Mouse (Mus musculus): ENCODE measurements at regions not wholly inside any gene's neighbourhood (a gene's known extent, or its start where the extent isn't known, plus 50 kb on each side); places are given as distances from the start of the nearest gene placed in this dataset.
"Not testable (repeated sequence)": the region's sequence is repeated elsewhere in the genome, so short reads cannot be mapped to it uniquely, and the experiment has no call there.

DNA sequence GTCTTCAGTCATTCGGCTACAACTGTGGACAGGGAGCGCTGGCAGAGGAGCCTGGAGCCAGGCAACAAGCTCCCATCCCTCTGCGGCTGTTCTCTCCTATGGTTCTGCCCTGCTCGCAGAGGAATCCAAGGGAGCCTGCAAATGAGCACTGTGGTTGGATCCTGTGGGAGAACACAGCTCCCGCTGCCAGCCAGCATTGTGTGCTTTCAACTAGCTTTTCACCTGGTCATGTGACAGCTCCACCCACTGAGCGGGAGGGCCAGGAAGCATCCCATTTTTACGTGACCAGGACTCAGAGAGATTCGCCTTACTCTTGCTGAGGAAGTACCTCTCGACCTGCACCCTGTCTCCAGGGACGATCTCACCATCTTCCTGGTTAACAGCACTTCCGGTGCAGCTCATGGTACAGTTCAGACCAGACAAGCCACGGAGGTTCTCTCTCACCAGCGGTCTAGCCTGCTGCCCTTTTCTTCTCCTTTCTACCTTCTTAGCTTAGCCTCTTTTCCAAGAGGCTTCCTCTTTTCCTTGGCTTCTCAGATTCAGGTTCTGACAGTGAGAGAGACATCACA lies 186.7 kb upstream of the Kit start:
- Histone ChIP-seq H3K9ac (no peak overlapping the region), H3K36me3 (no peaks in the 10 kb centered on the region), H3K27me3 (no peaks in the 10 kb centered on the region), H3K27ac (no peak overlapping the region), H3K4me2 (replicated peaks) (peak overlapping the region; percentile 23; the same call in 1 of the 2 replicates), H3K4me3 (no peak overlapping the region), H3K9me3 (no peaks in the 10 kb centered on the region), H3K4me1 (no peaks in the 10 kb centered on the region)
- no peak for ATAC-seq (ENCODE audit: low FRiP score, low read depth)
- WGBS: 50% methylated on average over 13 of the region's 13 CpGs

DNA sequence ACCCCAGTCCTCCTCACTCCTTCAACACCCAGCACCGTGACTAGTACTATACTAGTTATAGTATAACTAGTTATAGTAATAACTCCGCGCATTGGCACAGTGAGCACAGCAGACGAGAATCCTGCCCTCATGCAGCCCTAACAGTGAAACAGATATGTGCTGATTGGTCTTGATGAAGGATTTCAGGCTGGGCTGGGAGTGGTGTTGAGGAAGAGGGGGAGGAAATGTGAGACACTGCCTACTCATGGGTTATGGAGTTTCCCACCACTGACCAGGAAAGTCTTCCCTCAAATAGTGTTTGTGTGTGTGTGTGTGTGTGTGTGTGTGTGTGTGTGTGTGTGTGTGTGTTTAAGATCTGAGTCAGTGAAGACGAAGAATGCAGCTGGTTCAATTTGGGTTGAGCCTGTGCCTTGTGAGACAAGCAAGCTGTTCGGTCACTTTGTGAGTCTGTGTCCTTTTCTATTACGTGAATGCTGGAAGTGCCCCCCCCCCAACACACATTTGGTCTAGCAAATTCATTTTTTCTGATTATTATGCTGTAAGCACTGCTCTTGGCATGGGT lies 185.9 kb upstream of the Kit start:
- Histone ChIP-seq H3K9me3 (no peaks in the 10 kb centered on the region), H3K27ac (no peak overlapping the region), H3K36me3 (no peaks in the 10 kb centered on the region), H3K4me3 (no peak overlapping the region), H3K4me1 (no peaks in the 10 kb centered on the region), H3K27me3 (no peaks in the 10 kb centered on the region), H3K9ac (no peak overlapping the region), H3K4me2 (replicated peaks) (no peak overlapping the region)
- WGBS: 81% methylated on average over 7 of the region's 7 CpGs
- no peak for ATAC-seq (ENCODE audit: low FRiP score, low read depth)

DNA sequence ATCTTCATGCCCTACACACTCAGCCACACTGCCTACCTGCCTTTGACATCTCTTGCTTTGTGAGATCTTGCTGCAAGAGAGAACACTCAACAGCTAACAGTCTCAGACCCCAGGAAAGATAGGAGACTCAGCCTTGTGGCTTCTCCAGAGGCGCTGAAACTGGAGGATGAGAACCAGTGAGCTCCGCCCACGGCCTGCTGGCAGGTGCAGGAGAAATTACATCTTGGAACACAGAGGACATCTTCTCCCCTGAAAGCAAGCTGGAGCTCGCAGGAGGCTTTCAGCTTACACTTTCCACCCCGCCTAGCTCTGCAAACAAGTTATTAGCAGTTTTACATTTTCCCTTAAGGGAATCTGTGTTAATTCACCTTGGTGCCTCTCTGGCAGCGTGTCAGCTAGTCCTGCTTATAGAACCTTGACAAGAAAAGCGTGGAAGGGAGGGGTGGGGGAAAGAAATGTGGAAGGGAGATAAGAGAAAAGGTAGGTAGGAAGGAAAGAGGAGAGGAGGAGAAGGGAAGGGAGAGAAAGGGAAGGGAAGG lies 185.2 kb upstream of the Kit start:
- ATAC-seq (ENCODE audit: low FRiP score, low read depth): no peak
- Histone ChIP-seq H3K36me3 (no peaks in the 10 kb centered on the region), H3K27me3 (no peaks in the 10 kb centered on the region), H3K27ac (no peak overlapping the region), H3K9ac (no peak overlapping the region), H3K4me3 (no peak overlapping the region), H3K9me3 (no peaks in the 10 kb centered on the region), H3K4me2 (replicated peaks) (no peak overlapping the region), H3K4me1 (no peaks in the 10 kb centered on the region)
- 58% methylated on average over 7 of the region's 7 CpGs for WGBS

DNA sequence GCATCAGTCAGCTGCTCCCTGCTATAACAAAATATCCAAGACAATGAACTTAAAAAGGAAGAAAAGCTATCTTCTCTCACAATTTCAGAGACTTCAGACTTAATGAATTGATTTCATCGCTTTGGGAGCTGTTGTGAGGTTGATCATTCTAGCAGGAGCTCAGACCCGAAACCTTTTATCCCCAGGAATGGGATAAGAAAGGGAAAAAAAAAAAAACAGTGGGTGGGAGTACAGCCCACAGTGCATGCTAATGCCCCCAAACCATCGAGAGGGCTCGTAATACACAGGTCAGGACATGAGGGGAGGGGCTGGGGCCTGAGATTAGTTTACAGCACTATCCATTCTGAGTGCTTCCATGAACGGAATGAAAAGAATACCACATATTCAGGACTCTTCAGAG lies 175.9 kb upstream of the Kit start:
- Histone ChIP-seq H3K4me2 (replicated peaks) (no peak overlapping the region), H3K4me1 (peaks cover 30% of the 10 kb centered on the region), H3K36me3 (no peaks in the 10 kb centered on the region), H3K27ac (no peak overlapping the region), H3K9ac (no peak overlapping the region), H3K27me3 (no peaks in the 10 kb centered on the region), H3K9me3 (no peaks in the 10 kb centered on the region), H3K4me3 (no peak overlapping the region)
- 79% methylated on average over 5 of the region's 5 CpGs for WGBS
- no peak for ATAC-seq (ENCODE audit: low FRiP score, low read depth)

DNA sequence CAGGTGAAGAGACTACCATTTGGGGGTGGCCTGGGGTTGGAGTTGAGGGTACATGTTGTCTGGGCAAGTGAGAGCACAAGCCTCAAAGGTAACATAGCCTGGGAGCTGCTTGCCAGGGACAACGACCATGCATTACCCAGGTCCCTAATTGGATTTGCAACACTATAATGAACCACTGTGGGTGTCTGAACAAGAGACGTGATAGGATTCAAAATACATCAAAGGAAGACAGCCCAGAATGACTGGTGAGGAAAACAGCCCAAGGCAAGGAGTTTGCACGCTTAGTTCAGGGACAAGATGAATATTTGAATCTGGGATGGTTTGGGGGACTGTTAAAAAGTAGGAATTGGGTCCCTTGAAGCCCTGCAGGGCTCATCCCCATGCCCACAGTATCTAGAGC lies 173.0 kb upstream of the Kit start:
- no peak for ATAC-seq (ENCODE audit: low FRiP score, low read depth)
- Histone ChIP-seq H3K36me3 (no peaks in the 10 kb centered on the region), H3K27ac (no peak overlapping the region), H3K27me3 (no peaks in the 10 kb centered on the region), H3K4me1 (peaks cover 47% of the 10 kb centered on the region), H3K9me3 (no peaks in the 10 kb centered on the region), H3K9ac (no peak overlapping the region), H3K4me3 (no peak overlapping the region), H3K4me2 (replicated peaks) (no peak overlapping the region)
- WGBS: 31% methylated on average over 3 of the region's 3 CpGs

DNA sequence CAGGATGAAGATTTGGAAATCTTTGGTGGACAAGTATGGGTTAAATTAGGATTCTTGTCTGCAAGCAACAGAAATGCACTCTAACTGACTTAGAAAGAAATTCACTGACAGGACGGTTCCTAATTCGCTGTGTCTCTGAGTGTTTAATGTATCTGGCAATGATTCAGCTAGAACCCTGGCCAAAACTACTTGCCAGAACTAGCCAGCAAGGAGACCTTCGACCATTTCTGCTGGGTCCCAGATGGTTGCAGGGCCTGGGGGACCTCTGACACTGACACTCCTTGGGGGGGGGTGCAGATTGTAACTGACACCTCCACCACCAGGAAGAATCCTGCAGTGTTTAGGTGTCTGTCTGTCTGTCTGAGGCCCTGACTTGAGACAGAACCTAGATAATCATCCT lies 172.1 kb upstream of the Kit start:
- no peak overlapping the region for H3K9ac ChIP-seq
- 42% methylated on average over 3 of the region's 3 CpGs for WGBS
- peaks cover 53% of the 10 kb centered on the region for H3K4me1 ChIP-seq
- H3K27me3 ChIP-seq: no peaks in the 10 kb centered on the region
- no peak for ATAC-seq (ENCODE audit: low FRiP score, low read depth)
- H3K4me3 ChIP-seq: no peak overlapping the region
- no peaks in the 10 kb centered on the region for H3K36me3 ChIP-seq
- H3K9me3 ChIP-seq: no peaks in the 10 kb centered on the region
- no peak overlapping the region for H3K4me2 ChIP-seq (replicated peaks)
- H3K27ac ChIP-seq: no peak overlapping the region

DNA sequence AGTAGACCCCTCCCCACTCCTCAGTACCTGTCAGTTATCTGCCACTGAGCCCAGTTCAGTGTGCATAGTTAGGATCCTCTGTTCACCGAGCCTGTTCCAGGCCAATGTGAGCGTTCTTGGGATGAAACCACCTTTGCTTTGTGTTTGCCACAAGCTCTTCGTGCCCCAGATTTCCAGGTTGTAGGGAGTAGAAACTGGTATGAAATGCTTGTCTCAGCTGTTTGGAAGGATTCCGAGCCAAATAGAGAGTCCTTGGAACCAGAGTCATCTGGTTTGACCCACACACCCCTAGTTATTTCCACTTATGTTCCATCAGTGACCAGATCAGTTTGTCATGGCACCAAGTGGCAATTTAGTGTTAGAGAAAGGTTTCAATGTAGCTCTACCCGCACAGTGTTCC lies 171.2 kb upstream of the Kit start:
- Histone ChIP-seq H3K4me3 (no peak overlapping the region), H3K4me2 (replicated peaks) (no peak overlapping the region), H3K9ac (no peak overlapping the region), H3K36me3 (no peaks in the 10 kb centered on the region), H3K27me3 (no peaks in the 10 kb centered on the region), H3K27ac (no peak overlapping the region), H3K4me1 (peaks cover 57% of the 10 kb centered on the region), H3K9me3 (no peaks in the 10 kb centered on the region)
- WGBS: 91% methylated on average over 5 of the region's 5 CpGs
- no peak for ATAC-seq (ENCODE audit: low FRiP score, low read depth)

DNA sequence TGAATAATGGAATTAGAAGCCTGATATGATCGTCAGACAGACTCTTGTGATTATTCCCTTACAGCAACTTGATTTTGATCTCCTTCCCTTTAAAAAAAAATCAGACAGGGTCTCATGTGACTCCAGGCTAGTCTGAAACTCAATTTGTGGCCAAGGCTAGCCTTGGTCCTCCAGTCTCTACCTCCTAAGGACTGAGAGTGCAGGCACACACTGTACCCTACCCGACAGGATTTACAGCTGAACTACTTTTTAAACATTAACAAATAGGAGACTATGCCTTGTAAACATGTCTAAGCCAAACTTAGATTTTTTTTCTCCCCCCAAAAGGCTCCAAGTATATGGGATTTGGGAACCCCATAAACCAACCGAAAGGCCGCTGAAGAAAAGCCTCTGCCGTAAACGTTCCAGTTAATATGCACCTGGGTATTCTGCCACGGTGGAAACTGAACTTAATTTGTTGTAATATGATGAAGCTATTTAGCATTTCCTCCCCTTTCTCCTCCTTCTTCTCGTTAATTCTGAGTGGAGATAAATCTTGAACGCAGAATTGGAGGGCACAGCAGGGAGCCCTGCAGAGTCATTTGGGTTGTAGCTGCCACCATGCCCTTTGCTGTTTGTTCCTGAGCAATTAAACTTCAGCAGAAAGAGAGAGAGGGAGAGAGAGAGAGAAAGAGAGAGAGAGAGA lies 170.0 kb upstream of the Kit start:
- Histone ChIP-seq H3K4me2 (replicated peaks) (peak overlapping the region; percentile 35), H3K27ac (no peak overlapping the region), H3K9me3 (no peaks in the 10 kb centered on the region), H3K27me3 (no peaks in the 10 kb centered on the region), H3K9ac (no peak overlapping the region), H3K4me1 (peaks cover 59% of the 10 kb centered on the region), H3K4me3 (no peak overlapping the region), H3K36me3 (no peaks in the 10 kb centered on the region)
- 17% methylated on average over 9 of the region's 9 CpGs for WGBS
- peak; percentile 59 for ATAC-seq (ENCODE audit: low FRiP score, low read depth)

DNA sequence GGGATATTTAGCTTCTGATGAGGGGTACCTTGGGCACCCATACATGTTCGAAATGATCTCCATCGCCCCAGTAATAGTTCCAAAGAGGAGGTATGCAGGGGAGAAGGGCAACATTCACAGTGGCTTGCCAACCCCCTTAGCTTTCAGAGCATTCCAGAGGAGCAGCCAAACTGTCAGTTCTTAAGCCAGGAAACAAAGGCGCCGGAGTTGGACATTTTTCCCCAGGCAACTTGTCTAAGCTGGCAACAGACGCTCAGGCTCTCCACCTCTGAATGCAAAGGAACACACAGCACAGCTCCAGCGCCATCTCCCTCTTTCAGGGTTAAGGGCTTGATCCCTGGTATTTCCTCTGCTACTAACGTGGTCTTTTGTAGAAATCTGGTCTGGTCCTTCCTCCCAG lies 169.2 kb upstream of the Kit start:
- ATAC-seq (ENCODE audit: low FRiP score, low read depth): no peak
- no peaks in the 10 kb centered on the region for H3K9me3 ChIP-seq
- no peaks in the 10 kb centered on the region for H3K36me3 ChIP-seq
- peaks cover 58% of the 10 kb centered on the region for H3K4me1 ChIP-seq
- 0 out of 2 replicates have a peak overlapping the region, but pooled peaks have one; percentile 9 for H3K4me2 ChIP-seq (replicated peaks)
- no peaks in the 10 kb centered on the region for H3K27me3 ChIP-seq
- no peak overlapping the region for H3K27ac ChIP-seq
- WGBS: 35% methylated on average over 7 of the region's 7 CpGs
- H3K4me3 ChIP-seq: no peak overlapping the region
- no peak overlapping the region for H3K9ac ChIP-seq

DNA sequence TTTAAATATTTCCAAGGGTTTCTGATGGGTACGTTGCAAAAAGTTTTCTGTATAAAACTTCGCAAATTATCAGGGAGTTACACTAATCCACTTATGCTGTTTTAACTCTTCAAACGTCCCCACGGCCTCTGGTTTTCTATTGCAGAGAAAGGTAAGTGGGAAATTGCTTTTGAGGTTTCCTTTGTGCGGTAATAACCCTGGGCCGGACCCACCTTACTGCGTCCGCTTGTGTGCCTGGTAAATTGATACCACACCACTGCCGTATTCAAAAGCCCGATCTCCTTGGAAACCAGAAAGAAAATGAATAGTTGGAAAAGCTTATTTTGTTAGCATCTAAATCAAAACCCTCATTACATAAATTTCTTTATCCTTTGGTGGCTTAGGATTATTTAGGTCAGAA lies 167.0 kb upstream of the Kit start:
- WGBS: 16% methylated on average over 10 of the region's 10 CpGs
- Histone ChIP-seq H3K9ac (no peak overlapping the region), H3K4me3 (no peak overlapping the region), H3K36me3 (no peaks in the 10 kb centered on the region), H3K4me2 (replicated peaks) (no peak overlapping the region), H3K27ac (no peak overlapping the region), H3K9me3 (no peaks in the 10 kb centered on the region), H3K4me1 (peaks cover 39% of the 10 kb centered on the region), H3K27me3 (no peaks in the 10 kb centered on the region)
- no peak for ATAC-seq (ENCODE audit: low FRiP score, low read depth)

DNA sequence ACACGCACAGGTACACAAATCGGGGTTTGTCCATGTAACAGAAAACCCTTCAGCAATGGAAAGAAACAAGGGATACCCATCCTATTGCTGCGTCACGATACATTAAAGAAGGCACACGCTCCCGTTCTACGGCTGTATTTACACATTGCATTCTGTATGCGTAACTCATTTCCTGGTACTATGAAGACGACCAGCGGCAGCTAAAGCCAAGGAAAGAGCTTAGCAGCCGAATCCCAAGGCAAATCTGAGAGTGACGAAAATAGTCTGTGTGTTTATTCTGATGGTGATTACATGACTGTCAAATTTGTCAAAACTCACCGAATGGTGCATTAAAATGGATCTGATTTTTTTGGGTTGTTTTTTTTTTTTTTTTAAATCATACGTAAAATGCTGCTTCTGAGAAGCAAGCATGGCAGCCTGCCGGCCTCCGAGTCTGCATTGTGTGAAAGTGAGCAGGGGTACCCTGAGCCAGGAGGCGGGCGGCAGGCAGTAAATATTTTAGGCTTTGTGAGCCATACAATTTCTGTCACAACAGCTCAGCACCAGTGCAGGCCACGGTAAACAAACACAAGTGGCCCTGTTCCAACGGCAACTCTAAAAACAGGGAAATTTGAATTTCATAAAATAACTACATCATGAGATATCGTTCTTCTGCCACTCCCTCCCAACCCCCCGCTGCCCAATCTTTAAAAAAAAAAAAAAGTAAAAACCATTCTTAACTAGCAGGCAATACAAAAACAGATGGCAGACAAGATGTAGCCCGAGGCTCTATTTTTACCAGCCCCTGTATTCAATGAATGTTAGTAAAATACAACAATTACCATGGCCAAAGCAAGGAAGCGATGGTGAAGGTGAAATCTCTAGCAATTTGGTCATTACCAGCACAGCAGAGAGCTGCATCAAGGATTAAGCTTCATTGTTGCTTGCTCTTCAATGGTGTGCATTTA lies 164.2 kb upstream of the Kit start:
- Histone ChIP-seq H3K4me3 (no peak overlapping the region), H3K4me1 (peaks cover 15% of the 10 kb centered on the region; the same call in 1 of the 2 replicates), H3K27me3 (no peaks in the 10 kb centered on the region), H3K9me3 (no peaks in the 10 kb centered on the region), H3K4me2 (replicated peaks) (peak overlapping the region; percentile 36), H3K9ac (no peak overlapping the region), H3K36me3 (no peaks in the 10 kb centered on the region), H3K27ac (no peak overlapping the region)
- whole genome bisulfite sequencing: 64% methylated on average over 24 of the region's 24 CpGs
- ATAC-seq (ENCODE audit: low FRiP score, low read depth): no peak

DNA sequence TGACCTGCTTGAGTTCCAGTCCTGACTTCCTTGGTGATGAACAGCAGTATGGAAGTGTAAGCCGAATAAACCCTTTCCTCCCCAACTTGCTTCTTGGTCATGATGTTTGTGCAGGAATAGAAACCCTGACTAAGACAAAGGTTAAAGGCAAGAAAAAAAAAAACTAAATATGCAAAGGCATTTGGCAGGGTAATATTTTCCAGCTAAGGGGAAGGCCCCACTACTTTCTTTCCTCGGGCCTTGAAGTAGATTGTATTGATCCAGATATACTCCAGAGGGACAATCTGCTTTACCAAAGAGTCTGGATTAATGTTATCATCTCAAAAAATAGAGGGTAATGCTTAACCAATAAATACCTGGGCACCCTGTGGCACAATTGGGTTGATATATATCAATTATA lies 155.4 kb upstream of the Kit start:
- H3K36me3 ChIP-seq; ATAC-seq (ENCODE audit: low FRiP score, low read depth); H3K4me3 ChIP-seq; H3K4me1 ChIP-seq; H3K4me2 ChIP-seq (replicated peaks); H3K9ac ChIP-seq; H3K27ac ChIP-seq; H3K27me3 ChIP-seq; H3K9me3 ChIP-seq: not testable (repeated sequence)
- 92% methylated on average over 2 of the region's 2 CpGs for WGBS
